Mouse (Mus musculus): Measurements from ENCODE around the gene Ece1.

- TF ChIP-seq ZNF384 (IDR thresholded peaks at IDR 0.05; ENCODE audit: low read depth, low read length) (no peak), ZC3H11A (IDR thresholded peaks at IDR 0.05; ENCODE audit: borderline replicate concordance, low read depth, low read length) (no peak), MAFK (IDR thresholded peaks at IDR 0.05; ENCODE audit: insufficient read depth, low read depth, low read length) (no peak)
These were observed 122.7 kb downstream of the Ece1 start for GRCm38 (mm10) chr4:137984746-137985145.
